Mouse (Mus musculus): ENCODE results near the gene Shf. TPM values are rescaled to one million over a fixed set of nuclear protein-coding genes. Genes with fewer than 3 reads are reported as not detected.

Shf gene
- polyA plus RNA-seq, 1 experiment from 2014 or later: 15.9 TPM

GRCm38 (mm10) chr2:122305097-122305892 lies 63.7 kb downstream of the Shf start:
- H3K9ac ChIP-seq (replicated peaks; ENCODE audit: low read length): no peak overlapping the region
- H3K4me3 ChIP-seq (replicated peaks; ENCODE audit: low read depth, low read length): no peak overlapping the region
- H3K4me1 ChIP-seq (ENCODE audit: control insufficient read depth, insufficient read depth, low read length): peaks cover 15% of the 10 kb centered on the region; the same call in 1 of the 2 replicates
- ATAC-seq (ENCODE audit: low FRiP score, low TSS enrichment): no peak
- 86% methylated on average over 16 of the region's 16 CpGs for WGBS
- peaks cover 32% of the 10 kb centered on the region for H3K27me3 ChIP-seq (ENCODE audit: control insufficient read depth, insufficient read depth, low read length)
- no peaks in the 10 kb centered on the region for H3K9me3 ChIP-seq (ENCODE audit: control insufficient read depth, low read length)
- no peaks in the 10 kb centered on the region for H3K36me3 ChIP-seq (ENCODE audit: control insufficient read depth, insufficient read depth, low read length)
- no peak overlapping the region for H3K4me2 ChIP-seq (ENCODE audit: low read length)
- no peak overlapping the region for H3K27ac ChIP-seq (replicated peaks; ENCODE audit: low read depth, low read length)
- DNase-seq: no peak

- DNase-seq (no peak), ATAC-seq (ENCODE audit: low FRiP score, low TSS enrichment) (no peak)
- Histone ChIP-seq H3K4me3 (replicated peaks; ENCODE audit: low read depth, low read length) (no peak overlapping the region), H3K27ac (replicated peaks; ENCODE audit: low read depth, low read length) (no peak overlapping the region), H3K9me3 (ENCODE audit: control insufficient read depth, low read length) (no peaks in the 10 kb centered on the region), H3K27me3 (ENCODE audit: control insufficient read depth, insufficient read depth, low read length) (peaks cover 40% of the 10 kb centered on the region), H3K9ac (replicated peaks; ENCODE audit: low read length) (no peak overlapping the region), H3K4me1 (ENCODE audit: control insufficient read depth, insufficient read depth, low read length) (peaks cover 15% of the 10 kb centered on the region; the same call in 1 of the 2 replicates), H3K4me2 (ENCODE audit: low read length) (no peak overlapping the region), H3K36me3 (ENCODE audit: control insufficient read depth, insufficient read depth, low read length) (no peaks in the 10 kb centered on the region)
- WGBS: 88% methylated on average over 6 of the region's 6 CpGs
Observed at GRCm38 (mm10) chr2:122304544-122304943, 64.4 kb downstream of the Shf start.

- H3K9me3 ChIP-seq (ENCODE audit: control insufficient read depth, low read length): no peaks in the 10 kb centered on the region
- no peak overlapping the region for H3K27ac ChIP-seq (replicated peaks; ENCODE audit: low read depth, low read length)
- H3K27me3 ChIP-seq (ENCODE audit: control insufficient read depth, insufficient read depth, low read length): peaks cover 58% of the 10 kb centered on the region
- H3K4me2 ChIP-seq (ENCODE audit: low read length): peak overlapping the region; percentile 82
- ATAC-seq (ENCODE audit: low FRiP score, low TSS enrichment) (no peak; the same call in 1 of the 2 replicates), DNase-seq (peak; percentile 88)
- no peaks in the 10 kb centered on the region for H3K36me3 ChIP-seq (ENCODE audit: control insufficient read depth, insufficient read depth, low read length)
- peaks cover 21% of the 10 kb centered on the region for H3K4me1 ChIP-seq (ENCODE audit: control insufficient read depth, insufficient read depth, low read length)
- no peak overlapping the region for H3K4me3 ChIP-seq (replicated peaks; ENCODE audit: low read depth, low read length)
- H3K9ac ChIP-seq (replicated peaks; ENCODE audit: low read length): no peak overlapping the region
- 16% methylated on average over 9 of the region's 9 CpGs for WGBS
Observed at GRCm38 (mm10) chr2:122302574-122303241, 66.3 kb downstream of the Shf start.

- no peaks in the 10 kb centered on the region for H3K36me3 ChIP-seq (ENCODE audit: control insufficient read depth, insufficient read depth, low read length)
- ATAC-seq (ENCODE audit: low FRiP score, low TSS enrichment) (no peak), DNase-seq (no peak)
- peaks cover 28% of the 10 kb centered on the region for H3K4me1 ChIP-seq (ENCODE audit: control insufficient read depth, insufficient read depth, low read length)
- peak overlapping the region; percentile 82 for H3K4me2 ChIP-seq (ENCODE audit: low read length)
- peak overlapping the region; percentile 40 for H3K4me3 ChIP-seq (replicated peaks; ENCODE audit: low read depth, low read length)
- no peaks in the 10 kb centered on the region for H3K9me3 ChIP-seq (ENCODE audit: control insufficient read depth, low read length)
- 5% methylated on average over 23 of the region's 23 CpGs for WGBS
- H3K27ac ChIP-seq (replicated peaks; ENCODE audit: low read depth, low read length): no peak overlapping the region
- H3K27me3 ChIP-seq (ENCODE audit: control insufficient read depth, insufficient read depth, low read length): peaks cover 65% of the 10 kb centered on the region
- H3K9ac ChIP-seq (replicated peaks; ENCODE audit: low read length): peak overlapping the region; percentile 46
Observed at GRCm38 (mm10) chr2:122301921-122302573, 66.9 kb downstream of the Shf start.

- Histone ChIP-seq H3K36me3 (ENCODE audit: control insufficient read depth, insufficient read depth, low read length) (no peaks in the 10 kb centered on the region), H3K9me3 (ENCODE audit: control insufficient read depth, low read length) (no peaks in the 10 kb centered on the region), H3K4me2 (ENCODE audit: low read length) (peak overlapping the region; percentile 82), H3K4me1 (ENCODE audit: control insufficient read depth, insufficient read depth, low read length) (peaks cover 28% of the 10 kb centered on the region), H3K9ac (replicated peaks; ENCODE audit: low read length) (peak overlapping the region; percentile 46), H3K4me3 (replicated peaks; ENCODE audit: low read depth, low read length) (peak overlapping the region; percentile 40), H3K27ac (replicated peaks; ENCODE audit: low read depth, low read length) (no peak overlapping the region), H3K27me3 (ENCODE audit: control insufficient read depth, insufficient read depth, low read length) (peaks cover 69% of the 10 kb centered on the region)
- DNase-seq: peak; percentile 76
- 1% methylated on average over 48 of the region's 48 CpGs for WGBS
- ATAC-seq (ENCODE audit: low FRiP score, low TSS enrichment): peak; percentile 29; the same call in 1 of the 2 replicates
Observed at GRCm38 (mm10) chr2:122301081-122301920, 67.7 kb downstream of the Shf start.

- Histone ChIP-seq H3K27ac (replicated peaks; ENCODE audit: low read depth, low read length) (no peak overlapping the region), H3K4me1 (ENCODE audit: control insufficient read depth, insufficient read depth, low read length) (peaks cover 28% of the 10 kb centered on the region), H3K9me3 (ENCODE audit: control insufficient read depth, low read length) (no peaks in the 10 kb centered on the region), H3K4me3 (replicated peaks; ENCODE audit: low read depth, low read length) (peak overlapping the region; percentile 40), H3K9ac (replicated peaks; ENCODE audit: low read length) (no peak overlapping the region), H3K27me3 (ENCODE audit: control insufficient read depth, insufficient read depth, low read length) (peaks cover 75% of the 10 kb centered on the region), H3K4me2 (ENCODE audit: low read length) (peak overlapping the region; percentile 82), H3K36me3 (ENCODE audit: control insufficient read depth, insufficient read depth, low read length) (no peaks in the 10 kb centered on the region)
- DNase-seq (no peak), ATAC-seq (ENCODE audit: low FRiP score, low TSS enrichment) (no peak)
- 5% methylated on average over 14 of the region's 14 CpGs for WGBS
Observed at GRCm38 (mm10) chr2:122300656-122301020, 68.3 kb downstream of the Shf start.

DNA sequence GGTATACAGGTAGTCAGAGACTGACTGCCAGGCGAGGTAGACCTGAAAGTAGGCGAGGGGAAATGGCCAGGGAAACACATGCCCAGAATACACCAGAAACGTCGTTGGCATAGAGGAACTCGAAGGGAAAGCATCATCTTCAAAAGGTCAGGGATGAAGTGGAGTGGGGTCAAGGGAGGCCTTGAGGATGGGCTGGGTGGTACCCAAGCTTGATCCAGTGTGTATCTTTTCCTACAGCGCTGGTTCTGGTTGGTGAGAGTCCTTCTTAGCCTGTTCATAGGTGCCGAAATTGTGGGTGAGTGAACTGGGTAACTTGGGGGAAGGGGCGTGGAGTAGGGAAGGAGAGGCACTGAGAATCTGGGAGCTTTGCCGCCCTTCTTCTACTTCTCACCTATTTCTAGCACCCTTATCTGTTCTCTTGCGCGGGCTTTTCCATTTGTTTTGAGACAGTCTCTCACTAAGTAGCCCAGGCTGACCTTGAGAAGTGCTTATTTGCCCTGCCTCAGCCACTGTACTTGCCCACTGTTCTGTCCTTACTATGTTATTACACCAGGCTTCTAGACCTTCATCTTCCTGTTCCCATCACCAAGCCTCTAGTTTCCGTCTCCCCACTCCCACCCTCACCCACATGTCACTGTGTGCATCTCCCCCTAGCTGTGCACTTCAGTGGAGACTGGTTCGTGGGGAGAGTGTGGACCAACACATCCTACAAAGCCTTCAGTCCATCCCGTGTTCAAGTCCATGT lies 68.9 kb downstream of the Shf start:
- no peak overlapping the region for H3K9ac ChIP-seq (replicated peaks; ENCODE audit: low read length)
- DNase-seq: no peak
- H3K27ac ChIP-seq (replicated peaks; ENCODE audit: low read depth, low read length): no peak overlapping the region
- no peak overlapping the region; the same call in 1 of the 2 replicates for H3K4me2 ChIP-seq (ENCODE audit: low read length)
- H3K9me3 ChIP-seq (ENCODE audit: control insufficient read depth, low read length): no peaks in the 10 kb centered on the region
- H3K27me3 ChIP-seq (ENCODE audit: control insufficient read depth, insufficient read depth, low read length): peaks cover 79% of the 10 kb centered on the region
- H3K4me1 ChIP-seq (ENCODE audit: control insufficient read depth, insufficient read depth, low read length): peaks cover 28% of the 10 kb centered on the region
- 8% methylated on average over 14 of the region's 14 CpGs for WGBS
- H3K36me3 ChIP-seq (ENCODE audit: control insufficient read depth, insufficient read depth, low read length): no peaks in the 10 kb centered on the region
- peak overlapping the region; percentile 8; the same call in 1 of the 2 replicates for H3K4me3 ChIP-seq (replicated peaks; ENCODE audit: low read depth, low read length)
- ATAC-seq (ENCODE audit: low FRiP score, low TSS enrichment): no peak
